Mouse (Mus musculus) mesoderm, embryonic 11.5 days (tissue): ENCODE results near the gene Vsx2.

ENCODE experiments used
- DNase-seq: peaks from one replicate; pipeline ENCODE4 v3.0.0-alpha.2; 2012; ENCODE audit warnings: low read depth, low spot score

The Vsx2 gene

DNA sequence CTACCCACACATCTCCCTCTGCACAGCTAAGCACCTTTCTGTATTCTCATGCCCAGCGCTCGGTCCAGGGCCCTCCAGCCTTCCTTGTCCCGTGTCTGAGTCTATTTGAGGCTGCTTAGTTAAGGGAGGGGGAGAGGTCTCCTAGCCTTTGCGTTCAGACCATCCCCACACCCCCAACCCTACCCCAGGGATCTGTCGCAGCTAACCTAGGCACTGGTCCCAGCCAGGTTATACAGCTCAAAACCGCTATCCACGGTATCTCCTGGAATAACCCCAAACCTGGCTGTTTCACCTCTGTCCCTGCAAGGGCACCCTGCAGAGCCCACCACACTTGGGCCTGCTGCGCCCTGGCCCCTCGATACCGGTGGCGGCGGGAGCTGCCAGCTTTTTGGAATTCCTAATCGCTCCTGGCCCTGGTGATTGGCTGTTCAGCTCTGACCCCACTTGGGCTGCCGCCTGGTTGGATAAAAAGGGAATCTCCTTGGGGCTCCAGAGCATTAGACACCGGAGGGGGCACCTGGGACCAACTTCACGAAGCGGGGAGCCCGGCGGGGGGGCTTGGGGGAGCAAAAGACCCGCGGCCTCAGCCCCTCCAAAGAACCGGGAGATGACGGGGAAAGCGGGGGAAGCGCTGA, at the start of gene Vsx2:
Vsx2 (plus strand) TSS at position 427 of the 635 bp plus-strand sequence.
- DNase-seq: no peak

GRCm38 (mm10) chr12:84523728-84524127, 45.8 kb upstream of the Vsx2 start:
- DNase-seq: no peak

- peak; percentile 37 for DNase-seq
Measured at GRCm38 (mm10) chr12:84524147-84525050, 45.2 kb upstream of the Vsx2 start.

DNA sequence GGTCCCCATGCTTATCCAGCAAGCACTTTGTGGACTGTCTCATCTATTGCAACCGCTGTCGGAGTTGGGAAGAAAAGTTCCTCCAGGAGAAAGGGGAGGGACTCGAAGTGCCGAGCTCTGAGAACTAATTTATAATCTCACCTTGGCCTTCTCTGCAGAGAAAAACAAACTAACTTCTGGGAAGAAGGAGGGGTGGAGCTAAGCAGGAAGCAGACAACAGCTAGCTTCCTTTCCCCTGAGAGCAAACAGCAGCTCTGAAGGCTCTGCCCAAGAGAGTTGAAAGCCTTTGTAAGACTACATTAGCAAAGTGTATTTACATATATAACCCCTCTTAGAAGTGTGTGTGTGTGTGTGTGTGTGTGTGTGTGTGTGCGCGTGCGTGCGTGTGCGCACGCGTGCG, 44.1 kb upstream of the Vsx2 start:
- DNase-seq: no peak

- DNase-seq: no peak
Measured at GRCm38 (mm10) chr12:84530426-84530825, 39.1 kb upstream of the Vsx2 start.

DNA sequence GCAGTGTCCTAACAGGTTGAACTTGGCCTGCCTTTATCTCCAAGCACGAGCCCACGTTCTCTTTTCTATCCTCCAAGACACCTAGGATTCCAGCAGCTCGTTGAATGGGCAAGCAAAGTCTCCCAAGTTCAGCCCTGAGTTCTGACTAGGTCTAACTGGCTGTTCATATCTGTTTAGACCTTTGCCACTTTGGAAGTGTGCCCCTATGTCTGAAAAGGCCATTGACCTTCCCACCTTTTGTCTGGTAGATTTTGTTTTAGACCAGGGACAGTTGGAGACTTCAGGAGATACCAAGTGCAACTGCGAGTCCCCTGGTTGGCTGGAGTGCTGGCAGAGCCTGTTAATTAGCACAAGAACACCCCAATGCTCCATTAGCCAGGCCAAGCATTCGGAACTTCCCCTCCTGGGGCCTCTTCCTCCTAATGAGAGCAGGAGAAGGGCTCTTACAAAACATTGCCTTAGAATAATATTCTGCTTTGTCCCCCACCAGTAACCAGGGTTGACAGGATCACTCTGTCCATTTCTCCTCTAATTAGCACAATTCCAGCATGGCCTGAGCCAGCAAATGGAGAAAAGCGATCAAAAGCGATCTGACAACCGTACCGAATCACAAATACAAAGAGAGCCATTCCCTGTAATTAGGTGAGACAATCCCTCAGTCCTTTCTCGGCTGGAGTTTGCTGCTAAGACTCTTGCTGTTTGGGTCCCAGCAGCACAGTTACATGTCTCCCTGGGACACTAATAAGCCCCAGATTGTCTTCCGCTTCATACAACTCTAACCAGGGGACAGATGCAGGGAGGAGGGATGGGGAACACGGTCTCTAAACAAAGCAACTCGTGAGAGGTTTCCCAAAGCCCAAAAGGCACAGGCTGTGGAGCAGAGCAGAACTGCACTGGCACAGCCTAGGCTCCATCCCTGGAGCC, 37.4 kb upstream of the Vsx2 start:
- DNase-seq: no peak

DNA sequence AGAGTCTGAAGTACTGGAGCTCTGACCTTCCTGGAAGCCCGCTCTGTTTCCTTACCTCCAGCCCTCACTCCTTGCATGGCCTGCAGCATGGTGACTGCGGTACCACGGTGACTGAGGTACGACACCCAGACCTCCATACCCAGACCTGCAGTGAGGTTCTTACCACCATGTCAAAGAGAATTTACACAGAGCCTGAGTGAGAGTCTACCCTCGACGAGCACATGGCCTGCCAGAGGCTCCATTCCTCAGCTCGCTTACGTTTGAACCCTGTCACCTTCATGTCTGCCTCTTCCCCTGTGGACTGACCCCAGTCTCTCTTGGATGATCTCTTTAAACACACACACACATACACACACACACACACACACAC, 36.7 kb upstream of the Vsx2 start:
- DNase-seq: no peak

DNA sequence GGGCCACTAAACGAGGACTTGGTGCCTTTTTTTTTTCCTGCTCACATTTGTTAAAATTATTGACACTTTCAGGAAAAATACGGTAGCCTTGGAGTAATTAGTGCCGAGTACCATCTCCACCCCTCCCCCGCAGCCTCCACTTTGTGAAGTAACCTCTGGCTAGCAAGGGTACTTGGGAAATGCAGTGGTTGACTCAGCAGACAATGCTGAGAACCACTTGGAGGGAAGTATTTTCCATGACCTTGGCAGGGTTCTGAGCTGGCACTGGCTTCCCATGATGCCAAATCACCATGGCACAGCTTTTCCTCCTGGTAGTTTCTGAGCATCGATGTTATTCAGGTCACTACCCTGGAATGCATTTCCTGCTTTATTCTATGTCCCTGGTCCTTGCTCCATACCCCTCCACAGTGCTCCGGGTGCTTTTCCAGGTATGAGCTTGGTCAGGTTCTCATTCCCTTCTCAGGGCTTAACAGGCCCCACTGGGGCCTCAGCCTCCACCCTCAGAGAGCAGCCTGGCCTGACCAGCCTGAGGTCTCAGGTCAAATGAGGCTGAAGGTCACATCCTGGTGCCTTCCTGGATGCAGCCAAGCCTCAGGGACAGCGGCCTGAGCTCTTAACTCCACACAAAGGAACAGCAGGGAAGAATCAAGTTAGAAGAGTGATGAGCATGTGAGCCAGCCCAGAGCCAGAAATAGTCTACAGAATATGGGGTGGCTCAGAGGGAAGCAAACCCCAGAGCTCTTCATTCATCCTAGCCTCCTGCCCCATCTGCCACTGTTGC, 35.7 kb upstream of the Vsx2 start:
- DNase-seq: no peak

DNA sequence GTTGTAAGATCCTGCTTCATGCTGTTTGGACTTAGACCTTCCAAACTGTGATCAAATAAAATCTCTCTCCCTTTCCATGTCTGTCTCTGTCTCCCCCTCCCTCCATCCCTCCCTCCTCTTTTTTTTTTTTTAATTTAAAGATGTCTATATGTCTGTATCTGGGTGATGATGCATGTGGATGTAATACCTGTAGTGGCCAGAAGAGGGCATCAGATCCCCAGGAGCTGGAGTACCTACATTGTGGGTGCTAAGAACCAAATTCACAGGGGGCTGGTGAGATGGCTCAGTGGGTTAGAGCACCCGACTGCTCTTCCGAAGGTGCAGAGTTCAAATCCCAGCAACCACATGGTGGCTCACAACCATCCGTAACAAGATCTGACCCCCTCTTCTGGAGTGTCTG, 30.0 kb upstream of the Vsx2 start:
- peak; percentile 35 for DNase-seq

- DNase-seq: no peak
Measured at GRCm38 (mm10) chr12:84541391-84541958, 28.1 kb upstream of the Vsx2 start.

DNA sequence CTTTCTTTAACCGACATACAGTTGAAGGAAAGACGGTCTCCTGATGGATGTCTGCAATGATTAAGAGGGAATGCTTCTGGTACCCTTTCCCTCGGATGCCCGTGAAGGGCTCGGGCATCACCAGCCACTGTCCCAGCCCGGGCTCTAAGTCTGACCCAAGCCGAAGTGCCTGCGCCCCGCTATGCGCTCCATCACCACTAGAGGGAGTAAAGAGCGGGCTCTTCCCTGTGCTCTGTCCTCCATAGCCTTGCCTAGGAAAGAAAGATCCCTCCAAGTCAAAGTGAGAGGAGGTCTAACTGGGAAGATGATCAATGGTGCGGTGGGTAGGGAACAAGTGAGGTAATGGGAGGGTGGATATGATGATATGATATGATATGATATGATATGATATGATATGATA, 23.5 kb upstream of the Vsx2 start:
- peak; percentile 81 for DNase-seq

GRCm38 (mm10) chr12:84546577-84547085, 22.9 kb upstream of the Vsx2 start:
- no peak for DNase-seq

DNA sequence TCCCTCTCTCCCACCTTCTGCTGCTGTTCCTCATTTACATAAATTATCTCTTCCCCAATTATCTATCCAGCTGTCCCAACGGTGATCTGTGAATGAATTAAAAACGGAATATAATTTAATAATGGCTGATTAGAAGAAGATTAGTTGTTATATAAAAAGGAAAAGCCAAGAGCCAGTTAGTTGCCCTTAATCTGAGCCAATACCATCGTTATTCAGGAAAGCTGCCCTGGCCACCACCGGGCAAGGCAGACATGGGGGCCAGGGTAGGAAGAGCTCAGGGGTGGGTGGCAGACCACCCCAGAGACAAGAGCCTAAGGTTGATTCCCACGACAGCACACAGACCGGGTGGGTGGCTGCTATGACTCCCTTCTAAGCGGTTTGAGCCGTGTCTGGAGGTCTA, 21.3 kb upstream of the Vsx2 start:
- DNase-seq: no peak

- DNase-seq: no peak
Measured at GRCm38 (mm10) chr12:84555218-84555617, 14.3 kb upstream of the Vsx2 start.

- no peak for DNase-seq
Measured at GRCm38 (mm10) chr12:84562558-84562957, 7.0 kb upstream of the Vsx2 start.

DNA sequence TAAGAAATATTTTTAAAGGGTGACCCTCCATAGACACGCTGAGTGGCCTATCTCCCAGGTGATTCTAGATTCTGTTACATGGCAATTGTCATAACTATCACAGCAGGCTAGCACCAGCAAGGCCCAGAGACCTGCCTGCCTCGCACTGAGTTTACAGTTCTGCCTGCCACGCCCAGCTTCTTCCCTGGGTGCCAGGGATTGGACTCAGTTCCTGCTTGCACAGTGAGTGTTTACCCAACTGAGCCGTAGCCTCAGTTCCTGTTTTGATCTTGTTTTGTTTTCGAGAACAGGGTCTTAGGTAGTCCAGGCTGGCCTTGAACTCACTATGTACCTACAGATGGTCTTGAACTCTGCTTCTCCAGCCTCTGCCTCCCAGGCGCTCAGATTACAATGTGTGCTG, 2.0 kb upstream of the Vsx2 start:
- DNase-seq: no peak

DNA sequence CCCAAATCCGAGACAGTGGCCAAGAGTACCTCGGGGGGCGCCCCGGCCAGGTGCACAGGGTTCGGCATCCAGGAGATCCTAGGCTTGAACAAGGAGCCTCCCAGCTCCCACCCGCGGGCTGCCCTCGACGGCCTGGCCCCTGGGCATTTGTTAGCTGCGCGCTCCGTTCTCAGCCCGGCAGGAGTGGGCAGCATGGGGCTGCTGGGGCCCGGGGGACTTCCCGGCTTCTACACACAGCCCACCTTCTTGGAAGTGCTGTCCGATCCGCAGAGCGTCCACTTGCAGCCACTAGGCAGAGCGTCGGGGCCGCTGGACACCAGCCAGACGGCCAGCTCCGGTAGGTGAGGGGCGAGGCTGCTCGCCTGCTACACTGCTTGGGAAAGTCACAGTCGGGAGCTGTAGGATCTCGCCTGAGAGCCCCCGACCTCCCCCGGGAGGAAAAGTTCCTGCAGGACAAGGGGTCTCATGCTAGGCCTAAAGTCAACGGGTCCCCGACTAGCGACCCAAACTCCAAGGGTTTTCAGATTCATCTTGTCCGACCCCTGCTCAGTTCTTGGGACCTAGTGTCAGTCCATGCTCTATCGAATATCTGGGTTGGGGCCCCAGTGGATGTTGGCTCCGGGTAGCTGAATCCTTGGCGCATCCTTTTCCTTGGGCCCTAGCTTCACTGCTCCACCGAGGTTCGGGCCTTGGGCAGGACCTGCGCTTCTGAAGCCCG, 573 bp downstream of the Vsx2 start:
- no peak for DNase-seq

DNA sequence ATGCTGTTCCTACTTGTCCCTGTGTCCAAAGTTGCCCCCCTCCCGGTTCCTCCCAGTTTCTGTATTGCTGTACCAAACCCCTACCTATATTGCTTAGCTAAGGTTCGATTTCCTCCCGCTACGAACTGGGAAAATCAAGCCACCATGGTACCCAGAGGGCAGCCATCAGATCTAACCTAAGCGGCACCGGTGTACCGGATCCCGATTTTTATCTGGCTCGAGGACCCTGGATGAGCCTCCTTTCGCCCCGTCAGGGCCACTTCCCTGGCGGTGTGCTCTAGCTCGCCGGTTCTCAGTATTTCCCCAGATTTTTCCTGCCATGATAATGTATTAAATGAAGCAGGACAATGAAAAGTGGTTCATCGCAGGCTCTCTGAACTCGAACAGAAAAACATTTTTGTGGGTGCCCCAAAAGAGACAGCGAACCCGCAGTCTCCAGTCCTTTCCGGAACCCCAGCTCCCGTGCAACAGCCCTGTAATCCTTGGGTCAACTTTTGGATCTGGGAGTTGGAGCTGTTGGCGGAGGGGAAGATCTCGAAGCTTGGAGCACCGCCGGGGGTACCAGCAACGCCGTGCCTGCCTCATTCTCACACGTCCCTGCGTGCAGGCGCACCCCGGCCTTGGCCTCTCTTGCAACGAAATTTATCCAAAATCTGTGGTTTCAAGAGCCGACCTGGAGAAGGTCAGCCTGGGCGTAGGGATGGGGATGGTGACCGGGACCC, 1.3 kb downstream of the Vsx2 start:
- no peak for DNase-seq
